Mouse (Mus musculus) retina, adult 2 months (tissue): ENCODE measurements around the gene Lyl1.
"Not testable (repeated sequence)": the region's sequence is repeated elsewhere in the genome, so short reads cannot be mapped to it uniquely, and the experiment has no call there.

Experiments used
- DNase-seq: peaks from one replicate; pipeline ENCODE4 v3.0.0-alpha.2; 2012; ENCODE audit warnings: low read depth, low spot score

The Lyl1 gene

GRCm38 (mm10) chr8:84668731-84669485 is 32.3 kb upstream of the Lyl1 start:
- DNase-seq = no peak

DNA sequence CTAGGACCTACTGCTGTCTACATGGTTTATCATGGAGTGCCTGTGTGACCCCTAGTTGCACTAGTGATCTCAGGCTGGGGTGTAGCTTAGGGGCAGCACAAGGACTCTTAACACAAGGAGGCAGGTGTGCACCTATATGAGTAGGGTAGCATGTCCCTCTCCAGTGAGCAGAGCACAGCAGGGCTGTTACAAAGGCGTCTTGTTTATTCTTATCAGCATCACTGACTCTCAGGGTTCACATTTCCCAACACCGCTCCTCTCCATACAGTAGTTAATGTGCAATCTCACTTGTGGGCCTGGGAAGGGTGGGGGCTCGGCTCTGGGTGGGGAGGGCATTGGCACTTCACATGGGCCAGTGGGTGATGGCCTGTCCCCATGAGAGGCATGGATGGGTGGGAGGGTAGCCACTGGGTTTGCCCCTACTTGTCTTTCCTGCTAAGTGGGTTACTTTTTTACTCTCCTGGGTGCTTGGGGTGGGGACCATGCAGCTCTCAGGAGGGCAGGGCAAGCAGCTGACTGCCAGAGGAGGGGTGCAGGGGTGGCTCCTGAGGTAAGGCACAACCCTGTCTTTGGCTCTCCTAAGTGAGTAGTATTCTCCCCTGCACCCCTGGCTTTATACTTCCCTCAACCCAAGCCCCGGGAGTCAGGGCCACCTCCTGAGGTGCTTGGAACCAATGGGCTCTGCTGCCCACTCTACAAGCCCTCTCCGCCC is 30.8 kb upstream of the Lyl1 start:
- not testable (repeated sequence) for DNase-seq

DNA sequence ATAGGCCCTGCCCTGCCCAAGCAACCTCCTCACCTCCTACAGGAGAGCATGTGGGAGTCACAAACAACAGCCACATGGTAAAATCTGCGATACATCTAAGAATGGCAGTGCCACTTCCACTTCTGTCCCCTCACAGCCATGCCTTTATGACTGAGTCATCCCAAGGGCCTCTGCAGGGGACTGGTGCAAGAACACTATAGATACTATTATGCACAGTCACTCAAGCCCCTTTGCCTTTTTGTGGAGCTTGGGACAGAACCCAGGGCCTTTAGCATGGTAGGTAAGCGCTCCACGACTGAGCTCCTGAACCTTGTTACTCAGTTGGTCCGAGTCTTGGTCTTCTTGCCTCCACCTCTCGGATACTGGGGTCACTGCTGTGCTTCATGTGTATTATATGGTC is 24.0 kb upstream of the Lyl1 start:
- no peak for DNase-seq

DNA sequence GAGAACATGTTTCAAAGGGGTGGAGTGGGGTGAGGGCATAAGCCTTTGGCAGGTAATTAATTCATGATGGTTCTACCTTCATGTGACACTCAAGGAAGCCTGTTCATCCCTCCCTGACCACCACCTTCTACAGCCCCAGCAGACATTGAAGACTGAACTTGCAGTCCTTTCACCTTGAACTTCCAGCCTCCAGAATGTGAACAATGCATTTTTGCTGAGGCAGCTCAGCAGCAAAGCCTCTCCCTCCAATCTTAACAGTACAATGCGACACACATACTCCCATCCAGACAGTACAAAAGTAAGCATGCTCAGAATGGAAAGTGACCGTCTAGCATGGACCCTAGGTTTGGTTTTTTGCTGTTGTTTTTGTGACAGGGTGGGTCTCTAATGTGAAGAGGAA is 19.8 kb upstream of the Lyl1 start:
- DNase-seq = no peak

- DNase-seq = no peak
Observed at GRCm38 (mm10) chr8:84682257-84682656, 19.0 kb upstream of the Lyl1 start.

GRCm38 (mm10) chr8:84684537-84684936 is 16.7 kb upstream of the Lyl1 start:
- no peak for DNase-seq

GRCm38 (mm10) chr8:84686191-84687002 is 14.9 kb upstream of the Lyl1 start, which contains the start of gene Trmt1:
TSS of gene Trmt1 (plus strand) at chr8:84686307.
- no peak for DNase-seq

DNA sequence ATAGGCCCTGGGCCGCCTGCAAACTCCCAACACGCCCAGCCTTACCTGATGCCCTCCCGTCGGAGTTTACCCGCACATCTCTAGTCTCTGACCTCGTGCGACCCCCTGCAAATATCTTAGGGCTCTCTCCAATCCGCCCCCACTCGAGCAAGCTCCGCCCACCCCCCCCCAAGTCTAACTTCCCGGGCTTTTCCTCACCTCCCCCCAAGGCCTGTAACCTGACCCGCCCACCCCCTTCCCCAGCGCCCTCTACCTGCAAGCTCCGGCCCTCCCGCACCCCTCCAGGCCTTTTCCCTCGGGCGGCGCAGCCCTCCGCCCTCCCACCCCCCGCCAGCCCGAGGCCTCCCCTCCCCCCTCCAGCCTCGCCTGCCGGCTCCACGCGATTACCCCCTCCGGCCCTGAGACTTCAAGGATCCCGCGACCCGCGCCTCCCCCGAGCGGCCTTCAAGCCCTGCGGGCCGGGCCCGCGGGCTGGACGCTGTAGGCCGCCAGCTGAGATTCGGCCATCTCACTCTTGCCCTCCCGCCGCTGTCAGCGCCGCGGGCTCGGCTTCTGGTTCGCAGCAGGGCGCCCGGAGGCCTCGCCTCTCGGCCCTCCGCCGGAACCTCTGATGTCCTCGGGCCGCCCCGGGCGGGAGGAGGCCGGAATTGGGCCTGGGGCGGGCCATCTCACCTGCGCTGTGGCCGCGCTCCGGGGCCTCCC is 14.1 kb upstream of the Lyl1 start:
- DNase-seq = no peak

- peak; percentile 64 for DNase-seq
Observed at GRCm38 (mm10) chr8:84687705-84688100, 13.6 kb upstream of the Lyl1 start, which contains the start of gene Nacc1. TSS of gene Nacc1 (minus strand) at chr8:84687862.

DNA sequence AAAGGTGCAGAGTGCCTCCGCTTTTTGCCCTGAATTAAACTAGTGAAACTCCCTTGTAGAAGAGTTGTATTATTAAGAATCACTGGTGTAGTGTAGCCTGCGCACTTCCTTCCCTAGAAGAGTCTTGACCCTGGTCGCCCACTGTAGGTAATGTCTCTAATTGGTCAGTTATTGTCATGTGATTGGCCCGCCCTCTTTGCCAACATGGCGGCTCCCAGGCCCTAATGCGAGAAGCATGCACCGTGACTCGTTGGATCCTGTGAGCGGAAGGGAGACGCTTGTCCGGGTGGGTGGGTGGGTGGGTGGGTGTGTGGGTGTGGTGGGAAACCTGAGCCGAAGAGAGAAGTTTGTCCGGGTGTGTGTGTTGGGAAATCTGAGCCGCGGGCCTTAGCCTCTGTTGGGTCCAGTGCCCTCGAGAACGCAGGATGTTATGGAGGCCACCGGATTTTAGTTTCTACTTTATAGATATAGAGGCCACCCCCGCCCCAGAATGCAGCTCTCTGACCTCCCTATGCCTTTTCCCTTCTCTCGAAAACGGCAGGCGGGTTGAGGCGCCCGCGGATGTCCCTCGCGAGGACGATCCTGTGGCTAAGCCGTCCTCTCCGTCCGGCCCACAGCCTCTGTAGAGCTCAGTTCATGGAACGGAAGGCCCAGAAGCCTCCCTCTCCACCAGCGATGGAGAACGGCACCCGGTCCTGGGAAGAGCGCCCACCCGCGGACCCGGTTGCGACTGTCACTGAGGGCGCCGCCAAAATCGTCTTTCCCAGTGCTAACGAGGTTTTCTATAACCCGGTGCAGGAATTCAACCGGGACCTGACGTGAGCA is 12.0 kb upstream of the Lyl1 start:
- DNase-seq = peak; percentile 83

DNA sequence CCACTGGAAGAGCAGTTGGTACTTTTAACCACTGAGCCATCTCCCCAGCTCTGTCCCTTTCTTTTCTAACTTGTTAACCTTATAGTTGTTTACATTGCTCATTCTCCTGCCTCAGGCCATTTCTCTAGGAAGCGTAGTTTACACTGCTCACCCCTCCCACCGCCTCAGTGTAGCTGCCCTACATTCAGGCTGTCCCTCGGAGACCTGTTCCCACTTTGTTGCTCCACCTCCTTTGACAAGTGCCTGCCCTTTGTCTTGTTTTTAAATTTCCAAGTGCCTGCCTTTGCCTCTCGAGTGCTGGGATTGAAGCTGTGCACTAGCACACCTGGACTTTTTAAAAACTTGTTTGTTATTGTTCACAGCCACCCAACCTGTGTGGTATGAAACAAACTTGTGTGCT is 7.9 kb upstream of the Lyl1 start:
- no peak for DNase-seq

DNA sequence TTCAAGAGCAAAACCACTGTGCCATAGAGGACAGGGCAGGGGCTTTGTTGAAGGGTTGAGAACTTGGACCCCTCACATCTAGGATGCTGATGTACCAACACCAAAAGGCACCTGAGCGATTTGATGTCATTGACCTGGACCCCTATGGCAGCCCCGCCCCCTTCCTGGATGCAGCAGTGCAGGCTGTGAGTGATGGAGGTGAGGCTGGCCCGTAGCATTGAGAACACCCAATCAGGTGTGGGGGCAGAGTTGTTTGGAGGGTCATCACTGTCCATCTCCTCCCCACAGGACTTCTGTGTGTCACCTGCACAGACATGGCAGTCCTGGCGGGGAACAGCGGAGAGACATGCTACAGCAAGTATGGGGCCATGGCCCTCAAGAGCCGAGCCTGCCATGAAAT is 6.1 kb upstream of the Lyl1 start:
- DNase-seq = no peak

DNA sequence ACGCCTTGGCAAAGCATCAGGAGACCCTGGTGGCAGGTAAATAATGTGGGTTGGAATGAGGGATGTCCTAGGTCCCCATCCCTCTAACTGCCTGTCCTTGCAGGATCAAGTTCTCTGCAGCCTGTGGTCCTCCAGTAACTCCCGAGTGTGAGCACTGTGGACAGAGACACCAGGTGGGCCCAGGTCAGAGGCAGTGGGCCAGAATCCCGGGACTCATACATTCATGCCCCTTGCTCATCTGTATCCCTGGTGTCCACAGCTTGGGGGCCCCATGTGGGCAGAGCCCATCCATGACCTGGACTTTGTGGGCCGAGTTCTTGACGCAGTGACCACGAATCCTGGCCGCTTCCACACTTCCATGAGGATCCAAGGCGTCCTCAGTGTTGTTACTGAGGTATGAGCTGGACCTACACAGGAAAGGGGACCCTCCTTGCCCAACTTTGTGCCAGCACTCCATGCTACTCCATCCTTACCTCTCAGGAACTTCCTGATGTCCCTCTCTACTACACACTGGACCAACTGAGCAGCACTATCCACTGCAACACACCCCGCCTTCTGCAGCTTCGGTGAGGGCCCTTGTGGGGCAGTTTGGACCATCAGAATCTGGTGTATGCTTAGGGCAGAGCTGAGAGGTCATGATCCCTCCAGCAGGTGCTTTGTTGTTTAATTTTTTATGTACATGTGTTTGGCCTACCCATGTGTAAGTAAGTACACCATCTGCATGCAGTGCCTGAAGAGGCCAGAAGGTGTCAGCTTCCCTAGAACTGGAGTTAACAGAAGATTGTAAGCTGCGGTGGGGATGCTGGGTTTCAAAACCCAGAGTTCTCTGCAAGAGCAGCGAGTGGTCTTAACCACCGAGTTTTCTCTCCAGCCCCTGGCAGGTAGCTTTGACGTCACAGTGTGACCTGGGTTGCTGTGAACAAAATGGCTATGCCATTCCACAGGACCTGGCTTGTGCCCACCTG is 3.8 kb upstream of the Lyl1 start:
- DNase-seq = no peak

DNA sequence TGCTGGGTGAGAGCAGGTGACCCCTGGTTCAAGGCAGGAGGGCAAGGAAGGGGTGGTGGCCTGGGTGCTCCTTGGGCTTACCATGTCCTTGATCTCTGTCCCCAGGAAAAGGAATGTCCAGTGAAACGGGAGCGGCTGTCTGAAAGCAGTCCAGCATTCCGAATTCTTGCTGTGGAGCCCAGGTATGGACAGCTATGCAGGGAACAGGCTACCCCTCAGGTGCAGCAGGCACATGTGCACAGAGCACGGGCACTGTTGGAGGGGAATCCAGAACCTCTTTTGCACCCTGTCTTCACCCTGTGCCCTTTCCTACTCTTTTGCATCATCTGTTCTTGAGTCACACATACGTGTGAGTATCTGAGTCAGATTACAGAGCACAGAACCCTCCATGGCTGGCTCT is 3.0 kb upstream of the Lyl1 start:
- DNase-seq = no peak

DNA sequence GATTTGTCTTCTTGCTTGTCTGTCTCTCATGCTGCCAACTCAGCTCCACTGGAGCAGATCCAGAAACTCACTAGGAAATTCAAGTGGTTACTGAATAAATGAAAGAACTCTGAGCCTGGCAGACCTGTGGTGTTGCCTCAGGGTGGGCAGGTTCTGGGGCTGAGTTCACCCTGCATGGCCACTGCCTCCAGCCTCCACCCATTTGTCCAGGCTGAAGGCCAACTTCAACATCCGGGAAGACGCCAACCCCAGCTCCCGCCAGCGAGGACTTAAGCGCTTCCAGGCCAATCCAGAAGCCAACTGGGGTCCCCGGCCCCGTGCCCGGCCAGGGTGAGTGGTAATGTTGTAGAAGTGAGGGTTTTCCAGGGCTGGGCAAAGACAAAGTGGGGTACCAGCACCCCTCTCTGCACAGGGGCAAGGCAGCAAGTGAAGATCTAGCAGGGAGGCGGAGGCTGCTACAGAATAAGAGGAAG is 2.3 kb upstream of the Lyl1 start:
- no peak for DNase-seq

GRCm38 (mm10) chr8:84699861-84700322 is 1.4 kb upstream of the Lyl1 start:
- DNase-seq = no peak

- no peak for DNase-seq
Observed at GRCm38 (mm10) chr8:84700526-84700925, 731 bp upstream of the Lyl1 start.

DNA sequence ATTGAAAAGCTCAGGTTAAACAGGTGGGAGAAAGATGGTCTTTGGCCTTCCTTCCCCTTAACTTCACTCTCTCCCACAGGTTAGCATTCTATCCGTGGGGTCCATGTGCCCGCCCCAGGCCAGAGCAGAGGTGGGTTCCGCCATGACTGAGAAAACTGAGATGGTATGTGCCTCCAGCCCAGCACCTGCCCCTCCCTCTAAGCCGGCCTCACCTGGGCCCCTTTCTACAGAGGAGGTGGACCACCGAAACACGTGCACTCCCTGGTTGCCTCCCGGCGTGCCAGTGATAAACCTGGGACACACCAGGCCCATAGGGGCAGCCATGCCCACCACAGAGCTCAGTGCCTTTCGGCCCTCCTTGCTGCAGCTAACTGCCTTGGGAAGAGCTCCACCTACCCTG is 1.3 kb downstream of the Lyl1 start:
- DNase-seq = no peak

GRCm38 (mm10) chr8:84702963-84703465 is 1.8 kb downstream of the Lyl1 start:
- DNase-seq = no peak
